Mouse (Mus musculus): ENCODE measurements around the gene Mlec. TPM values are rescaled to one million over a fixed set of nuclear protein-coding genes. Genes with fewer than 3 reads are reported as not detected.

Mlec gene
- total and polyA plus RNA-seq, 3 experiments, result 156 to 167 TPM; not detected in 1

- Histone ChIP-seq H3K27me3 (ENCODE audit: control insufficient read depth in 1 of 2, insufficient read depth in 2 of 2, low read length in 2 of 2) (no peaks in the 10 kb centered on the region), H3K4me3 (ENCODE audit: control insufficient read depth in 1 of 2, insufficient read depth in 1 of 2, low read depth in 2 of 2, low read length in 2 of 2) (no peak overlapping the region), H3K36me3 (ENCODE audit: control insufficient read depth in 1 of 2, insufficient read depth in 2 of 2, low read length in 2 of 2) (peaks cover 0 to 7% of the 10 kb centered on the region in 2 experiments; a peak in 2 of 4 replicates), H3K79me2 (ENCODE audit: control insufficient read depth, insufficient read depth, low read length, poor library complexity) (no peaks in the 10 kb centered on the region), H3K9me3 (replicated peaks; ENCODE audit: insufficient read depth, low read length) (no peaks in the 10 kb centered on the region), H3K9ac (ENCODE audit: control insufficient read depth, low read depth, low read length, poor library complexity, severe bottlenecking) (no peak overlapping the region), H3K4me1 (ENCODE audit: control insufficient read depth in 1 of 2, insufficient read depth in 2 of 2, low read length in 2 of 2) (no peaks in the 10 kb centered on the region), H3K27ac (ENCODE audit: control insufficient read depth, low read depth, low read length) (no peak overlapping the region)
- TF ChIP-seq EP300 (IDR thresholded peaks at IDR 0.05; ENCODE audit: low read depth in 1 of 2, low read length in 2 of 2) (no peak), POLR2A (IDR thresholded peaks at IDR 0.05; ENCODE audit: control insufficient read depth in 1 of 2, insufficient read depth in 1 of 2, low read depth in 1 of 2, low read length in 2 of 2, poor library complexity in 1 of 2) (no peak)
- DNase-seq (ENCODE audit: low read depth, low spot score), result no peak
Observed at GRCm38 (mm10) chr5:115099530-115099929, 58.4 kb downstream of the Mlec start.

- Histone ChIP-seq H3K9ac (ENCODE audit: control insufficient read depth, low read depth, low read length, poor library complexity, severe bottlenecking) (no peak within 1 kb of the TSS), H3K27me3 (ENCODE audit: control insufficient read depth in 1 of 2, insufficient read depth in 2 of 2, low read length in 2 of 2) (no peaks in the 10 kb centered on the region), H3K9me3 (replicated peaks; ENCODE audit: insufficient read depth, low read length) (no peaks in the 10 kb centered on the region), H3K4me3 (ENCODE audit: control insufficient read depth in 1 of 2, insufficient read depth in 1 of 2, low read depth in 2 of 2, low read length in 2 of 2) (no peak within 1 kb of the TSS), H3K36me3 (ENCODE audit: control insufficient read depth in 1 of 2, insufficient read depth in 2 of 2, low read length in 2 of 2) (peaks cover 0 to 12% of the 10 kb centered on the region in 2 experiments; a peak in 2 of 4 replicates), H3K27ac (ENCODE audit: control insufficient read depth, low read depth, low read length) (no peak within 1 kb of the TSS), H3K79me2 (ENCODE audit: control insufficient read depth, insufficient read depth, low read length, poor library complexity) (no peaks in the 10 kb centered on the region), H3K4me1 (ENCODE audit: control insufficient read depth in 1 of 2, insufficient read depth in 2 of 2, low read length in 2 of 2) (no peaks in the 10 kb centered on the region)
- TF ChIP-seq ETS1 (IDR thresholded peaks at IDR 0.05; ENCODE audit: low read depth, low read length), result no peak
- no peak for TF ChIP-seq ZNF384 (IDR thresholded peaks at IDR 0.05; ENCODE audit: low read depth, low read length)
- TF ChIP-seq CHD2 (IDR thresholded peaks at IDR 0.05; ENCODE audit: low read length), result no peak
- no peak for TF ChIP-seq MAX (IDR thresholded peaks at IDR 0.05; ENCODE audit: low read length)
- TF ChIP-seq E2F4 (IDR thresholded peaks at IDR 0.05; ENCODE audit: borderline replicate concordance, low read depth, low read length), result no peak
- no peak for TF ChIP-seq POLR2AphosphoS2 (IDR thresholded peaks at IDR 0.05; ENCODE audit: low read length)
- no peak for TF ChIP-seq NELFE (IDR thresholded peaks at IDR 0.05; ENCODE audit: low read depth, low read length)
- no peak for TF ChIP-seq CHD1 (IDR thresholded peaks at IDR 0.05; ENCODE audit: low read depth, low read length)
- no peak for TF ChIP-seq CTCF (IDR thresholded peaks at IDR 0.05 in 2 of 3, conservative IDR thresholded peaks at IDR 0.05 in 1 of 3; ENCODE audit: control insufficient read depth in 1 of 3, insufficient read depth in 1 of 3, low read depth in 2 of 3, low read length in 3 of 3, poor library complexity in 1 of 3, severe bottlenecking in 1 of 3)
- no peak for TF ChIP-seq MAZ (IDR thresholded peaks at IDR 0.05; ENCODE audit: low read depth, low read length)
- DNase-seq (ENCODE audit: low read depth, low spot score), result no peak
Observed at GRCm38 (mm10) chr5:115098195-115098594, 59.8 kb downstream of the Mlec start, which contains the start of gene Gm10401. Gm10401 (minus strand) TSS chr5:115098295.

Other genes starting within 250 kb of the Mlec start
- 8.2 and 11.5 TPM in 2 replicates for gene Oasl1, start 234.9 kb downstream of the Mlec start, total RNA-seq (2012; rRNA removed)
- 10 to 100 TPM in 1 of 2 experiments, not detected in 1; 33.3 TPM for gene Oasl1, start 234.9 kb downstream of the Mlec start, polyA plus RNA-seq (2012; ENCODE audit: insufficient read depth in 1 of 2, insufficient read length in 2 of 2, low read depth in 1 of 2, low replicate concordance in 2 of 2, missing spikeins in 1 of 2)
- gene 2210016L21Rik, start 216.0 kb downstream of the Mlec start, total RNA-seq (2012; rRNA removed), result 14.4 and 16.2 TPM in 2 replicates
- gene 2210016L21Rik, start 216.0 kb downstream of the Mlec start, polyA plus RNA-seq (2012; ENCODE audit: insufficient read depth in 1 of 2, insufficient read length in 2 of 2, low read depth in 1 of 2, low replicate concordance in 2 of 2, missing spikeins in 1 of 2), result 10 to 100 TPM in 1 of 2 experiments, not detected in 1; 46.1 TPM
- gene Hnf1a, start 187.1 kb downstream of the Mlec start, total RNA-seq (2012; rRNA removed), result 0.08 TPM in 1 of 2 replicates, not detected in the other
- under 1 TPM in 1 of 2 experiments, not detected in 1; 0.28 TPM for gene Hnf1a, start 187.1 kb downstream of the Mlec start, polyA plus RNA-seq (2012; ENCODE audit: insufficient read depth in 1 of 2, insufficient read length in 2 of 2, low read depth in 1 of 2, low replicate concordance in 2 of 2, missing spikeins in 1 of 2)
- gene Sppl3, start 147.0 kb downstream of the Mlec start, total RNA-seq (2012; rRNA removed), result 25.8 and 29.5 TPM in 2 replicates
- gene Sppl3, start 147.0 kb downstream of the Mlec start, polyA plus RNA-seq (2012; ENCODE audit: insufficient read depth in 1 of 2, insufficient read length in 2 of 2, low read depth in 1 of 2, low replicate concordance in 2 of 2, missing spikeins in 1 of 2), result 10 to 100 TPM in 1 of 2 experiments, not detected in 1; 50.9 TPM
- gene Gm10401, start 59.9 kb downstream of the Mlec start, total RNA-seq (2012; rRNA removed), result 3.5 and 4.6 TPM in 2 replicates
- gene Gm10401, start 59.9 kb downstream of the Mlec start, polyA plus RNA-seq (2012; ENCODE audit: insufficient read depth in 1 of 2, insufficient read length in 2 of 2, low read depth in 1 of 2, low replicate concordance in 2 of 2, missing spikeins in 1 of 2), result under 1 TPM in 1 of 2 experiments, not detected in 1; 0.56 TPM
- 31.9 and 35.0 TPM in 2 replicates for gene Acads, start 38.8 kb downstream of the Mlec start, total RNA-seq (2012; rRNA removed)
- 10 to 100 TPM in 1 of 2 experiments, not detected in 1; 56.5 TPM for gene Acads, start 38.8 kb downstream of the Mlec start, polyA plus RNA-seq (2012; ENCODE audit: insufficient read depth in 1 of 2, insufficient read length in 2 of 2, low read depth in 1 of 2, low replicate concordance in 2 of 2, missing spikeins in 1 of 2)
- gene Unc119b, start 23.2 kb downstream of the Mlec start, total RNA-seq (2012; rRNA removed), result 15.8 and 18.6 TPM in 2 replicates
- 10 to 100 TPM in 1 of 2 experiments, not detected in 1; 25.7 TPM for gene Unc119b, start 23.2 kb downstream of the Mlec start, polyA plus RNA-seq (2012; ENCODE audit: insufficient read depth in 1 of 2, insufficient read length in 2 of 2, low read depth in 1 of 2, low replicate concordance in 2 of 2, missing spikeins in 1 of 2)
- 0.35 and 0.52 TPM in 2 replicates for gene Cabp1, start 36.2 kb upstream of the Mlec start, total RNA-seq (2012; rRNA removed)
- gene Cabp1, start 36.2 kb upstream of the Mlec start, polyA plus RNA-seq (2012; ENCODE audit: insufficient read depth in 1 of 2, insufficient read length in 2 of 2, low read depth in 1 of 2, low replicate concordance in 2 of 2, missing spikeins in 1 of 2), result 1 to 10 TPM in 1 of 2 experiments, not detected in 1; 1.7 TPM
- 166 and 208 TPM in 2 replicates for gene Pop5, start 77.7 kb upstream of the Mlec start, total RNA-seq (2012; rRNA removed)
- 100 to 1,000 TPM; 103 to 388 TPM for gene Pop5, start 77.7 kb upstream of the Mlec start, polyA plus RNA-seq (2012; ENCODE audit: insufficient read depth in 1 of 2, insufficient read length in 2 of 2, low read depth in 1 of 2, low replicate concordance in 2 of 2, missing spikeins in 1 of 2)
- 44.4 and 57.3 TPM in 2 replicates for gene Rnf10, start 114.7 kb upstream of the Mlec start, total RNA-seq (2012; rRNA removed)
- gene Rnf10, start 114.7 kb upstream of the Mlec start, polyA plus RNA-seq (2012; ENCODE audit: insufficient read depth in 1 of 2, insufficient read length in 2 of 2, low read depth in 1 of 2, low replicate concordance in 2 of 2, missing spikeins in 1 of 2), result 100 to 1,000 TPM; 165 to 254 TPM
- 39.7 and 43.3 TPM in 2 replicates for gene Coq5, start 121.5 kb upstream of the Mlec start, total RNA-seq (2012; rRNA removed)
- gene Coq5, start 121.5 kb upstream of the Mlec start, polyA plus RNA-seq (2012; ENCODE audit: insufficient read depth in 1 of 2, insufficient read length in 2 of 2, low read depth in 1 of 2, low replicate concordance in 2 of 2, missing spikeins in 1 of 2), result 10 to 100 TPM in 1 of 2 experiments, not detected in 1; 40.5 TPM
- gene Dynll1, start 142.8 kb upstream of the Mlec start, total RNA-seq (2012; rRNA removed), result 714 and 736 TPM in 2 replicates
- 100 to 1,000 TPM; 561 to 740 TPM for gene Dynll1, start 142.8 kb upstream of the Mlec start, polyA plus RNA-seq (2012; ENCODE audit: insufficient read depth in 1 of 2, insufficient read length in 2 of 2, low read depth in 1 of 2, low replicate concordance in 2 of 2, missing spikeins in 1 of 2)
- gene Srsf9, start 169.0 kb upstream of the Mlec start, total RNA-seq (2012; rRNA removed), result 80.0 and 98.0 TPM in 2 replicates
- gene Srsf9, start 169.0 kb upstream of the Mlec start, polyA plus RNA-seq (2012; ENCODE audit: insufficient read depth in 1 of 2, insufficient read length in 2 of 2, low read depth in 1 of 2, low replicate concordance in 2 of 2, missing spikeins in 1 of 2), result 100 to 1,000 TPM in 1 of 2 experiments, not detected in 1; 170 TPM
- 6.3 and 6.5 TPM in 2 replicates for gene Gatc, start 183.0 kb upstream of the Mlec start, total RNA-seq (2012; rRNA removed)
- 10 to 100 TPM in 1 of 2 experiments, not detected in 1; 32.2 TPM for gene Gatc, start 183.0 kb upstream of the Mlec start, polyA plus RNA-seq (2012; ENCODE audit: insufficient read depth in 1 of 2, insufficient read length in 2 of 2, low read depth in 1 of 2, low replicate concordance in 2 of 2, missing spikeins in 1 of 2)
- 50.8 and 63.2 TPM in 2 replicates for gene Triap1, start 183.0 kb upstream of the Mlec start, total RNA-seq (2012; rRNA removed)
- 10 to 100 TPM in 1 of 2 experiments, not detected in 1; 59.2 TPM for gene Triap1, start 183.0 kb upstream of the Mlec start, polyA plus RNA-seq (2012; ENCODE audit: insufficient read depth in 1 of 2, insufficient read length in 2 of 2, low read depth in 1 of 2, low replicate concordance in 2 of 2, missing spikeins in 1 of 2)
- 725 and 749 TPM in 2 replicates for gene Cox6a1, start 190.8 kb upstream of the Mlec start, total RNA-seq (2012; rRNA removed)
- 1,000 to 10,000 TPM in 1 of 2 experiments, 100 to 1,000 TPM in 1; 328 to 1,215 TPM for gene Cox6a1, start 190.8 kb upstream of the Mlec start, polyA plus RNA-seq (2012; ENCODE audit: insufficient read depth in 1 of 2, insufficient read length in 2 of 2, low read depth in 1 of 2, low replicate concordance in 2 of 2, missing spikeins in 1 of 2)